Mouse (Mus musculus): ENCODE data around the gene Tuba4a.
"Not testable (repeated sequence)": the region's sequence is repeated elsewhere in the genome, so short reads cannot be mapped to it uniquely, and the experiment has no call there.

The Tuba4a gene

DNA sequence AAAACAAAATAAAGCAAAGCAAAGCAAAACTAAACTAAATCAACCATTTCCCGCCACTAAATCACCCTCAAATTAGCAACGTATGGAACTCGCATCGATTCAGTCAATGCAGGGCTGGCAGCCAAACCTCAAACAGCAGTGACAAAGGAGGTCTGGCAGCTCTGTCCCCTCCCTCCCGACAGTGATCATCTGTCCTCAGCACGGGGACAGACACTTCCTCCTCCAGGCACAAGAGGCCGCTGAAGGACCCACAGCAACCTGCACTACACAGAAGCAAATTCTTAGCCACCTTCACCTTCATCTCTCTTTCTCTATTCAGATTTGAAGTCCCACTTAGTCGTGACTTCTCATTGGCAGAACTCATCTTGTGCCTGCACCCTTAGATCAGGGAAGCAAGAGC lies 14.9 kb upstream of the Tuba4a start:
- DNase-seq, result peak; percentile 85

DNA sequence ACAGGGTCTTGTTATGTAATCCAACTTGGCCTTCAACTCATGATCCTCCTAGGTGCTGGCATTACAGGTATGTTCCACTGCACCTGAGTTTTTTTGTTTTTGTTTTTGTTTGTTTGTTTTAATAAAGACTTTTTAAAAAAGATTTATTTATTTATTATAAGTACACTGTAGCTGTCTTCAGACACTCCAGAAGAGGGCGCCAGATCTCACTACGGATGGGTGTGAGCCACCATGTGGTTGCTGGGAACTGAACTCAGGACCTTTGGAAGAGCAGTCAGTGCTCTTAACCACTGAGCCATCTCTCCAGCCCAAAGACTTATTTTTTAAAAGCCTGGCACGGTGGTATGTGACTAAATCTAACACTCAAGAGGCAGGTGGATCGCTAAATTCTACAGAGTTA lies 12.8 kb upstream of the Tuba4a start:
- not testable (repeated sequence) for DNase-seq

DNA sequence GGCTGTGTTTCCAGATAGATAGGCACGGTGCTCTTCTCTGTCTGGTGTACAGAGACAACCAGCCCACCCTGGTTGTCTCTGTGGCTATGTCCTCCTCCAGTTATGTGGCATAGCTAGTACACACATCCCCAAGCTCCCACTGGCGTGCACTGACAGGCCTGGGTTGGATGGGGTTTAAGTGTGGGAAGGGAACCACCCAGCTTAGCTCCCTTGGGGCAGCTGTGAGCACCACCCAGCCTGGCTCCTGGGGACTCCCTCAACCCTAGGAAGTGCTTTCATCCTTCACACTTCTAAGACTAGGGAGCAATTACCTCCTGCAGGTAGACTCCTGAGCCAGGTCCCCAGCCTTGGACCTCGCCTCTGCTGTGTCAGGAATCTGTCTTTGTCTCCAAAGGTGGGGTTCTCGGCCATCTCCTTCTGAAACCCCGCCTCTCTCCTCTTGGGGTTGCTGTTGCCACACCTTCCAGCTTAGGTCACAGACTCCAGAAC lies 12.0 kb upstream of the Tuba4a start, which contains the start of gene A630095N17Rik:
TSS of gene A630095N17Rik (minus strand) at position 439 of the 489 bp plus-strand sequence.
- DNase-seq, result no peak

DNA sequence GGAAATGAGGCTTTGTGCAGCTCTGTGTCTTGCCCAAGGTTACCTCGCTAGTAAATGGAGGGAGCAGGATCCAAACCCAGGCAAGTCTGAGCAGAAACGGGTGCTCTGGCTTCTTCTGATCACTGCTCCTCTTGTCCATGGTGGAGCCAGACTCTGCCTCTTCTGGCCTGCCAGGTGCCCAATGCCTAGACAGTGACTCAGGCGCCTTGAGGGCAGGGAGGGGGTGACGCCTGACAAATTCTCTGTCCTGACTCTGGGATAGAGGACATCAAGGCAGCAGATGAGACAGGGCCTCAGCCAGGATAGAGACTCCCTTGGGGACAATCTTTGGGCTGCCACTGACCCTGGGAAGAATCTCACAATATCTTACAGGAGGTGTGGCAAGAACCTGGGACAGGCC lies 11.6 kb upstream of the Tuba4a start:
- DNase-seq, result no peak

DNA sequence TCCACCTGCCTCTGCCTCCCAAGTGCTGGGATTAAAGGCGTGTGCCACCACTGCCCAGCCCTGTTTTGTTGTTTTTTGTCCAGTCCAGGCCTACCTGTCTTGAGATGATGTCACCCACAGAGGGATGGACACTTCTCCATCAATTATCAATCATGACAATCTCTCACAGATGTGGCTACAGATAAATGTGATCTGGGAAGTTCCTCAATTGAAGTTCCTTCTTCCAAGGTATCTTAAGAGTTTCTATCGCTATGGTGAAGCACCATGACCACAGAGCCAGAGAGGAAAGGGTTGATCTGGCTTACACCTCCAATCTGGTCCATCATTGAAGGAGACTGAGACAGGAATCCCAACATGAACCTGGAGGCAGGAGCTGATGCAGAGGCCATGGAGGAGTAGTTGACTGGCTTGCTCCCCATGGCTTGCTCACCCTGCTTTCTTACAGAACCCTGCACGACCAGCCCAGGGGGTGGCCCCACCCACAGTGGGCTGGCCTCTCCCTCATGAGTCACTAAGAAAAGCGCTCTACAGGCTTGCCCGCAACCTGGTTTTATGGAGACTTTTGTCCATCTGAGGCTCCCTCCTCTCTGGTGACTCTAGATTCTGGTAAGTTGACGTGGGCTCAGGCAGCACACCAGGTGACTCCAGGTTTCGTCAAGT lies 10.8 kb upstream of the Tuba4a start:
- DNase-seq, result no peak

DNA sequence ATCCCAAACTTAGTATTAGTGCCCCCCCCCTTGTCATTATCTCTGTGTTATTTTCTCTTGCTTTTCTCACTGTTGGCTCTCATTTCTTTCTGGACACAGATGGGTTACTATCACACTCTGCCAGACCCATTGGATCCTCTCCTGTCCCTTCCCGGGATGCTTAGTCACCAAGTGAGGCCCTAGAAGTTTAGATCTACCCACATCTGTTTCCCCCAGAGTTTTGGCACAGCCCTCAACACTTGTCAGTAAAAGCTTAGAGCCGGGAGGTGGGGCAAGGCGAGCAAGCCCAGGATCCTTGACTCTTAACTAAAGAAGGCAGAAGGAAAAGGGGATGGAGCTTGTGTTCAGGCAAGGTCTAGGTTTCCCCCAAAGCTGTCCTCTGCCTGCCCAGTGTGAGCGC lies 9.5 kb upstream of the Tuba4a start:
- no peak for DNase-seq

DNA sequence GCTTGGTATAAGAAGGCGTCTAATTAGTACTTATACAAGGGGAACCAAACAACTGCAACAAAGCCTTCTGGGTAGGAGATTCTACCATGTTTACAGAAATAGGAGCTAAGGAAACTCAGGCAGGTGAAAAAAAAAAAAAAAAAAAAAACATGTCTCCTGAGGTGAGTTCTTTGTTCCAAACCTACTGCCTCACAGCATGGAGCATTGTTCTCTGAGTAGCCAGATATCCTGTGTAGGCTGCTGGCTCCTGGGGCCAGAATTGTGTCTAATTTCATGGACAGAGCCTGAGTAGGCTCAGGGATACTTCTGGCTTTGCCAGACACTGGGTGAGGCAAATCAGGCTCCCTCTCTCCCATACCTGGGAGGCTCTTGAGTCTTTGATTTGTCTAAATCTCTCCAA lies 8.0 kb upstream of the Tuba4a start:
- DNase-seq, result no peak

DNA sequence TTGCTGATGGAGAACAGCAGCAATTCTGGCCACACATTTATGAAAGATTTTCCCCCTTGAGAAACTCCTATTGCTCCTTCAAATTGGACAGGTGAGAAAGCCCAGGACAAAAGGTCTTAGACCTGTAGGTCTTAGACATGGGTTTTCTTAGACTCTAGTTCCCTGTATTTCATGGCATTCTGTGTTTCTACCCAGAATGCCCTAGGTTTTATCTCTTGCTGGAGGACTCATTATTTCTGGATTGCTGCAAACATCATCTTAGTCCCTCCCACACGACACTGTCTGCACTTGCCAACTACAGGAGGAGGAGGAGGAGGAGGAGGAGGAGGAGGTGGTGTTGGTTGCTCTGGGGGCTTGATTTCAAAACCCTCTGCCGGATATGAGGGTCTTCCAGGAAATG lies 6.5 kb upstream of the Tuba4a start:
- no peak for DNase-seq

DNA sequence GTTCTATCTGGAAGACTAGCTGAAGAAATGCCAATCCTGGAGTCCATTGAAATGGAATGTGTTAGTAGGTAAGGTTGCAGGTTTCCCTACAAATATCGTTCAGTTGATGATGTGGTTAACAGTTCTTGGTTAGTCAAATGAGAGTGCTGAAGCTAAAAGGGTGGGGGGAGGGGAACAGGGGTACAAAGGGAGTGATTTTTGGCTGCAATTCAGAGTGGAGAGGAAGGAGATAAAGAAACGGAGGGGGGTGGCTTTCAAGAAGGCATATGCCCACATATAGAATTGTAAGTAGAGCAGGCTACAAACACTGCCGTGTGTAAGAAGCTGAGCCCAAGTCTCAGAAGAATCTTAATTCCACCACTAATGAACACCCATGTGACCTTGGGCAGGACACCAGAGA lies 5.8 kb upstream of the Tuba4a start:
- DNase-seq, result no peak

DNA sequence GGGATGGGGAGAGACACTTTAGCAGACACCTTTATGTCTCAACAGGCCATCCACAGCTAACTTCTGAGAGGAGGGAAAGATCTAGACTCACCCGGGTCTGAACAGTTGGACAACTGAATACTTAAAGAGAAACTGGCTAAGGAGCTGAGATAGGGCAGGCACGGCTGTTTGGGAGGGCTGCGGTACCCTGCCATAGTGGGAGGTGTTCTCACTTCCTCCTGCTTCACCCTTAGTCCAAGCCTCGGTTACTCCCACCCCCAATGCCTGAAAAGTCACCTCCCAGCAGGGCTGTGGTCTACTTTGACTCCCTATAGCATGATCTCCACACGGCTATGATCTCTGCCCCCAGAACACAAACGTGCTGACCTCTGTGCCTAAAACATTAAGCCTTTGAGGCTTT lies 3.9 kb upstream of the Tuba4a start:
- DNase-seq, result no peak

DNA sequence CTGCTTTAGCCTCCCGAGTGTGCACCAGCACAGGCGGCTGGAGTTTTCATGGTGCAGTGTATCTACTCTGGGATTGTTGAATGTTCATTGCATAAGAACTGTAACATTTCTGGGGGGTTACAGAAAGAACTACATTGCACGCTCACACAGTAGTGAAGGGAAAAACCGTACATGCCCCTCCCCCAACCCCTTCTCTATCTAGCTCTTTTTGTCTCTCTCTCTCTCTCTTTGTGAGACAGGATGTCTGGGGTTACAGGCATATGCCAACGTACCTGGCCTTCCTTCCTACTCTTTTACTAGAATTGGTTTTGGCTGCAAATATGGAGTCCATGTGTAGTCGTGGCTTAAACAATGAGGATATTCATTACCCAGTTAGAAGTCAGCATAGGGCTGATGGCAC lies 3.3 kb upstream of the Tuba4a start:
- no peak for DNase-seq

DNA sequence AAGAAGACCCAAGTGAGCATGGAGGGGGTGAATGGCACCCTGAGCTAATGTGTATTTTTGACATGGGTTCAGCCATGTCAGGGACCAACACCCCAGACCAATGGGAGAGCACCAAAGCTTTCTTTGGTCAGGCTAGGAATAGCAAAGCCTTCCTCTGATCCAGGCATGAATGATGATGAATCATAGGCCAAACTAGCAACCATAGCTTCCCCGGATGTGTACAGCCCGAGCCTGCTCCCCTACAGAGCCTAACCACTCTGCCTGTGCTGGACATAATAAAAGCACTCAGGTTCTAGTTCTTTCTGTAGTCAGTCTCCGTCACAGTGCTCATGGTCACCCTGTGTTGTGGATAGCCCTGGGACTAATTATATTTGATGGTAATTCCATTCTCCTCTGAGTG lies 1.9 kb upstream of the Tuba4a start:
- no peak for DNase-seq

DNA sequence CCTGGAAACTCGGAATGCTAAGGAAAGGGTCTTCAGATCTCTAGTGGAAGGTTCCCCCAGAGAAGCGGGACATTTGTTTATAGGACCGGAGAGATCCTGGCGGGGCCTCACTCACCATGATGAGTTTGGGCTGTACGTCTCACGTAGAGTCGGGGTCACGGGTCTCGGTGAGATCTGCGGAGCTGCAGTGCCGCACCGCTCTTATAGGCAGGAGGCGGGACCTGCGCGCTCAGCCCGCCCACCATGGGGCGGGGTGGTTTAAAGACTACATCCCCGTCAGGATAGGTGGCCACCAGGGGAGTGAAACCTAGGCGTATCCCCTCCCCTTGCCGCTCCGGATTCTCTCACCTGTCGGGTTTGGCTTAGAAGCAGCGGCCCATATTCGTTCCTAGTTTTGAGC lies 587 bp downstream of the Tuba4a start:
- peak; percentile 92 for DNase-seq

DNA sequence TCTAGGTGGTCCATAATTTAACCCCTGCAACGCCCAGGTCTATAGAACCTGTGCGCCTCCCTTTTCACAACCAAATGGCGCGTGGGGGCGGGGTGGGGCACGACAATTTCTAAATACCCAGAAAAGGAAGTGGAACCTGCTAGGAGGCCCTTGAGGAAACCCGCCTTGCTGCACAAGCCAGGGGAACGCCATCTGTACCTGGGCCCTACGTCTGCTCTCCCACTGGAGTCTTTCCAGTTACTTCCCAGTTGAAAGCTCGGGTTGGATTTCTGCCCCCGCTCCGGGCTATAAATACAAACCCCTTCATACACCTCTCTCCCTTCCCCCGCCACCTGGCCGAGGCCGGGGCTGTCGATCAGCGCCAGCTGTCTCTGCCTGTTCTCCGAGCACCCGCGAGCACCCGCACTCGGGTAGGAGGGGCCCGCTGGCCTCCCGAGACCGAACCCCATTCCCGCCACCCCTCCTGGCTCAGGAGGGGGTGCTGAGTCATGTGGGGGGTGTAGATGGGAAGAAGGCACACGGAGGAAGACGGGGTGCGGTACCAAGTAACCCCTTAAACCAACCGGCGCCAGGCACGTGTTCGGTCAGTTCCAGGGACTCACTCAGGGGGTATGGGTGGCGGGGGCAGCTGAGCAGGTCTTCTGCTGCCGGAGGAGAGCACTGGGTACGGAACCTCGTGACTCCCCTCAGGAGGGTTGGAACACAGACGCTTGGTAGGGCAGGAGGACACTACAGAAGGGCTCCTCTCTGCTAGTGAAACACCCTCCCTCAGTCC lies 1.3 kb downstream of the Tuba4a start:
- DNase-seq, result peak; percentile 82

DNA sequence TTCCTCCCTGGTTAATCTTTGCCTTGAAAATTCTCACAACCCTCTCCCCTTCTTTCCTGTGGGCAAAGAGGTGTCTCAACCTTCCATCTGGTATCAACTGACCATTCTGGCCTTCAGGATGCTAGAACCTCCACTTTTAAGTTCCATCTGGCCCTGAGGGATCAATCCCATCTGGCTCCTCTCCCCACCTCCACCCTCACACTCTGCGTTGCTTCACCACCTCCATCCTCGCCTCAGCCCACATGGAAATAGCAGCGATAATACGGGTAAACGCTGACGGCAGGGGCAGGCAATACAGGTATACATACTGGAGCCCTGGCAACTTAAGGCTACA lies 1.8 kb downstream of the Tuba4a start:
- no peak for DNase-seq

DNA sequence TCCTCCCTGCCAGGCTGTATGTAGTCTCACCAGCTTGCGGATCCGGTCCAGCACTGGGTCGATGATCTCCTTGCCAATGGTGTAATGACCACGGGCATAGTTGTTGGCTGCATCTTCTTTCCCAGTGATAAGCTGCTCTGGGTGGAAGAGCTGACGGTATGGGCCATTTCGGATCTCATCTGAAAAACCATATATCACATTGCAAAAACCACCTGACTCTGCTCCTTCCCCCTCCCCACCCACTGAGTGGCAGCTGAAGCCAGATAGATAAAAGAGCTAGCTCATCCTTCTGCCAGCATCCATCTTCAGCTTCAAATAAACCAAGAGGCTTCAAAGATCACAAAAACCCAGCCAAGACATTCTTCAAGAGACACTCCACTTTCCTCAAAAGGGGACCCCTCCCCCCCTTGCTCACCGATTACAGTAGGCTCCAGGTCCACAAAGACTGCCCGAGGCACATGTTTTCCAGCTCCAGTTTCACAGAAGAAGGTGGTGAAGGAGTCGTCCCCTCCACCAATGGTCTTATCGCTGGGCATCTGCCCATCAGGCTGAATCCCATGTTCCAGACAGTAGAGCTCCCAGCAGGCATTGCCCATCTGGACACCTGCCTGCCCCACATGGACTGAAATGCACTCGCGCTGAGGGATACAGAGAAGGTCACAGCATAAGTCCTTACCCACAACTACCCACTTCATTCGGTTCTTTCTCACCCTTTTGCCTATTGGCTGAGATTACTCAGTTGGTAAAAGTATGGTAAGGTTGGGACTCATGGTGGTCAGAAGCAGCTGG lies 2.7 kb downstream of the Tuba4a start:
- DNase-seq, result no peak

DNA sequence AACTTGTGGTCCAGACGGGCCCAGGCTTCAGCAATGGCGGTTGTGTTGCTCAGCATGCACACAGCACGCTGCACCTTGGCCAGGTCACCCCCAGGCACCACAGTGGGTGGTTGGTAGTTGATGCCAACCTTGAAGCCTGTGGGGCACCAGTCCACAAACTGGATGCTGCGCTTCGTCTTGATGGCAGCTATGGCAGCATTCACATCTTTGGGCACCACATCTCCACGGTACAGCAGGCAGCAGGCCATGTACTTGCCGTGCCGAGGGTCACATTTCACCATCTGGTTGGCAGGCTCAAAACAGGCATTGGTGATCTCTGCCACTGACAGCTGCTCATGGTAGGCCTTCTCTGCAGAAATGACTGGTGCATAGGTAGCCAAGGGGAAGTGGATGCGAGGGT lies 3.9 kb downstream of the Tuba4a start:
- DNase-seq, result no peak

DNA sequence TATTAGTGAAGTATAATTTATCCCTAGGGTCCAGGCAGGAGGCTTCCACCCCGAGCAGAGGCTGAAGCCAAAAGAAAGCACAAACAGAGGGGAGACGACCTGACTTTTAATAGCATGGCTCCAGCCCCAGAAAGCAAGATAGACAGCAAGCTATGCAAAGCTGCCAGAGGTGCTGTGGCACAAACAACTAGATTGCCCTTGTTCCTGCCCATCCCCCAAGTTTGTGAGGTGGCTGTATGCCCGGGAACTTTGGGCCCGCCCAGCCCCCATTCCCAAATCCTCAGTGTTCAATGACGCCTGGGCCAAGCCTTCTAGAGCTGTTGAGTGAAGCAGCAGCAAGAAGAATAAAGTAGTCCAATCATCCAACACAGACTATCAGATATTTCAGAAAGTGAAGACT lies 4.8 kb downstream of the Tuba4a start:
- DNase-seq, result no peak

DNA sequence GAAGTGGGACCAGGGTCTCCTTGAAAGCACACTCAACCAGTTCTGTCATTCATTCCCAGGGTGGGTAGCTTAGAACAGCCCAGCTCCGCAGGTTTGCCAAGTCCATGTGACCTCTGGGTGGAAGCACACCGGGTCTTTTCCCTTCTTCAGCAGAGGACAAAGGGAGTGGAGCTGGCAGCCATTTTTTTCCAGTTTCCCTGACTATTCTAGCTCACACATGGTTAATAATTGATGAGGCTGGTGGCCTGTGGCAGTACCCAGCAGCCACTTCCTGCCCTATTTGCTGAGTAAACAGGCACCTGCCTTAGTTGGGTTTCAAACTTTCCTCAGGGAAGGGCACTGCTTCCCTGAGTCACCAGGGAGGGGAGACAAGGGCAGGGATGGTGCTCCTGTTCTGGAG lies 5.2 kb downstream of the Tuba4a start:
- no peak for DNase-seq

DNA sequence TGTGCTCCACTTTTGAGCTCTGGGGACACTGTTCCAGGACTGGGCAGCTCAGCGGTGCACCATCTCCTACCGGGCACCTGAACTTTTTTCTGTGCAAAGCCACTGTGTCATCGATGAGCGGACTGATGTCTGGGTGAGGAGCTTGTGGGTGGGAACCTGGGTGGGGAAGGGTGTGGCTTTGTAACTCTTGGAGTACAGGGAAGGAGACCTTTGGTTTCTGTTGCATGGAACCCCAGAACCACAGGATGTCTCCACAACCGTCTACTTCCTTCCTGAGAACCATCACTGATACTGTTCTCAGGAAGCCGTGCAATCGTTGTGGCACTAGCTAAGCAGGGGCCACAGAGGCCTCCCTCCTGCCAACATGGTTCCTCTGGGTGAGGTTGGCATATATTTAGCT lies 6.6 kb downstream of the Tuba4a start:
- no peak for DNase-seq

DNA sequence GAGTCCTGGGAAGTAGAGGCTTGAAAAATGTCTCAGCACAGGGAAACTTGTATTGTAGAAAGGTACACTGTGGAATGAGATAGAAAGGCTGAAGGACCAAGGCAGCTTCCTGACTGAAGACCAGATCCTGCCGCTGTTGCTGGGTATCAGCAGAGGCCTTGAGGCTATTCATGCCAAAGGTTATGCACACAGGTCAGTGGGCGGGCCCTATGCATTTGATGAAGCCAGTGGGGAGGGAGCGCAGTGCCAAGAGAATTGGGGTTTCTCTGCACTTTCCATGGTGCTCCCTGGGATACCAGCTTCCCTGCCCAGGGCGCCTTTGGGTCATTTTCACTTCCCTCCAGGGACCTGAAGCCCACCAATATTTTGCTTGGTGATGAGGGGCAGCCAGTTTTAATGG lies 7.1 kb downstream of the Tuba4a start:
- DNase-seq, result no peak

DNA sequence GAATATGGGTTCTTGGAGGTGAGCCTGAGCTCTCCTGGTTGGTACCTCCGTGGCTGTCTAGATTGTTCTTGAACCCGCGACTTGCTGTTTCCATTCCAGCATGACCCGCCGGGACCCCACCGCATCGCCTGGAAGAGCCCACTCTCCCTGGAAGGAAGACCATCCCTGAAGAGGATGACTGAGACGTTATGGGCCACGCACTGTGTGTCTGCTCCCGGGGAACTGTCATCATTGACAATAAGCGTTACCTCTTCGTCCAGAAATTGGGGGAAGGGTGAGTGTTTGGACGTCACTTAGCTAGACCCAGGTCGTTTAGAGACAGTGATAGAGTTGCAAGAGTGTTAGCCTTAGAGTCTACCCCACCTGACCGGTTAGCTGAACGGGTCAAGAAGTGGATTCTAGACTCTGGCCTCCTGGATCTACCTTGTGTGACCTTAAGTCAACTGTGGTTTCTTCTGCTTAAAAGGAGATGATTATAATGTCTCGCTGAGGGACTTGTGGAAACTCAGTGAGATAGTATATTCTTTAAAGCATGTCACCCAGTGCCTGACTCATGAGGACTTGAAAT lies 8.4 kb downstream of the Tuba4a start:
- DNase-seq, result no peak
